17 mouse cellular contexts compared by ENCODE assay signal in the genomic region with DNA sequence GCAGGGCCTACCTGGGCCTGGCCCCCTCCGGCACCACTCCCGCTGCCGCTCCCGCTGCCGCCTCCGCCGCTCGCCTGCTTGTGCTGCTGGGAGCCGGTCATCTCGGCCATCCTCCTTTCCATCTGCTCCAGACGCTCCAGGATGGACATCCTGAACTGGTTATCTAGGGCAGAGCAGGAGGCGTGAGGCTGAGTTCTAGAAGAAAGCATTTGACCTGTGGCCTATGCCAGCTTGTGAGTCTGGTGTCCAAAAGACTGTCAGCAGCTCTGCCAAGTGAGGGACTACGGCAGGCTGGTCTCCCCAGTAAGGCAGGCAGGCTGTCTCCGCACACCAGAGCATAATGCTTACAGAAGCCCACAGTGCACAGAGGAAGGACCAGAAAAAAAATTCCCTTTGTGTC. TPM values are rescaled to one million over a fixed set of nuclear protein-coding genes. Genes with fewer than 3 reads are reported as not detected.
DNase-seq lines count a peak whose midpoint lies in the region; ATAC-seq and TF ChIP-seq lines count a peak whose summit lies in the region.
"Had no signal": no experiment of that assay in that cellular context is flagged by ENCODE, and none has a peak within 500 bp of the region (broad histone marks: within the 10 kb centered on the region; RNA-seq: fewer than 3 reads in every experiment).

No protein-coding gene starts in this region.

- no peak overlapping the region for H3K9ac ChIP-seq in forebrain, embryonic 12.5 days
- H3K9ac ChIP-seq in hindbrain, embryonic 16.5 days (ENCODE audit: low read depth, low read length) = no peak overlapping the region
- H3K9ac ChIP-seq in hindbrain, embryonic 14.5 days = no peak overlapping the region
- no peak overlapping the region; the same call in 1 of the 2 replicates for H3K9ac ChIP-seq in heart, postnatal 0 days (replicated peaks; ENCODE audit: low read depth, low read length)
- H3K9ac ChIP-seq: embryonic facial prominence, embryonic 15.5 days; neural tube, embryonic 12.5 days; stomach, embryonic 15.5 days had no signal

- no peak overlapping the region for H3K4me3 ChIP-seq in forebrain, embryonic 12.5 days (replicated peaks)
- no peak overlapping the region for H3K4me3 ChIP-seq in forebrain, embryonic 10.5 days
- H3K4me3 ChIP-seq in hindbrain, embryonic 16.5 days (ENCODE audit: low read length) = no peak overlapping the region
- H3K4me3 ChIP-seq in hindbrain, embryonic 14.5 days (replicated peaks; ENCODE audit: low read length) = no peak overlapping the region
- H3K4me3 ChIP-seq in heart, postnatal 0 days (ENCODE audit: low read depth, low read length) = no peak overlapping the region
- H3K4me3 ChIP-seq: embryonic facial prominence, embryonic 15.5 days; neural tube, embryonic 12.5 days; stomach, embryonic 15.5 days had no signal

- no peaks in the 10 kb centered on the region for H3K27me3 ChIP-seq in forebrain, embryonic 12.5 days
- H3K27me3 ChIP-seq in forebrain, embryonic 10.5 days (ENCODE audit: poor library complexity, severe bottlenecking) = no peaks in the 10 kb centered on the region
- H3K27me3 ChIP-seq in hindbrain, embryonic 16.5 days (replicated peaks; ENCODE audit: control insufficient read depth, insufficient read depth, low read length) = no peaks in the 10 kb centered on the region
- H3K27me3 ChIP-seq in hindbrain, embryonic 14.5 days (ENCODE audit: control insufficient read depth, insufficient read depth, low read length) = no peaks in the 10 kb centered on the region
- no peaks in the 10 kb centered on the region for H3K27me3 ChIP-seq in heart, postnatal 0 days (ENCODE audit: control insufficient read depth, insufficient read depth, low read length)
- H3K27me3 ChIP-seq: embryonic facial prominence, embryonic 15.5 days; neural tube, embryonic 12.5 days; stomach, embryonic 15.5 days had no signal

- DNase-seq in forebrain, embryonic 10.5 days (ENCODE audit: extremely low spot score, low spot score) = no peak
- DNase-seq in hindbrain, embryonic 14.5 days (ENCODE audit: low spot score) = no peak
- DNase-seq in cerebellum, adult 9-10 months = peak; percentile 93
- no peak for DNase-seq in heart, postnatal 0 days (ENCODE audit: low spot score)
- no peak for DNase-seq in urinary bladder, adult 18-20 months (ENCODE audit: low spot score in 2 of 2)
- DNase-seq: right cerebral cortex, postnatal 14 days had no signal

- H3K27ac ChIP-seq in forebrain, embryonic 12.5 days = peak overlapping the region; percentile 36; the same call in 1 of the 2 replicates
- no peak overlapping the region for H3K27ac ChIP-seq in forebrain, embryonic 10.5 days
- H3K27ac ChIP-seq in hindbrain, embryonic 16.5 days (ENCODE audit: low read depth, low read length) = peak overlapping the region; percentile 34
- H3K27ac ChIP-seq in hindbrain, embryonic 14.5 days = no peak overlapping the region
- peak overlapping the region; percentile 66 for H3K27ac ChIP-seq in heart, postnatal 0 days (ENCODE audit: low read depth)
- H3K27ac ChIP-seq: embryonic facial prominence, embryonic 15.5 days; neural tube, embryonic 12.5 days; stomach, embryonic 15.5 days had no signal

- TF ChIP-seq EP300 in heart, postnatal 0 days (IDR thresholded peaks at IDR 0.05; ENCODE audit: low read depth) = no peak

- H3K9me3 ChIP-seq in forebrain, embryonic 12.5 days = no peaks in the 10 kb centered on the region
- no peaks in the 10 kb centered on the region for H3K9me3 ChIP-seq in forebrain, embryonic 10.5 days
- H3K9me3 ChIP-seq in hindbrain, embryonic 16.5 days (ENCODE audit: control insufficient read depth, low read length) = no peaks in the 10 kb centered on the region
- H3K9me3 ChIP-seq in hindbrain, embryonic 14.5 days (ENCODE audit: control insufficient read depth, low read length) = no peaks in the 10 kb centered on the region
- H3K9me3 ChIP-seq in heart, postnatal 0 days (replicated peaks; ENCODE audit: control insufficient read depth, low read length) = no peaks in the 10 kb centered on the region
- H3K9me3 ChIP-seq: embryonic facial prominence, embryonic 15.5 days; neural tube, embryonic 12.5 days; stomach, embryonic 15.5 days had no signal

- no peak for ATAC-seq in forebrain, embryonic 12.5 days (ENCODE audit: low FRiP score)
- ATAC-seq in hindbrain, embryonic 16.5 days = no peak
- ATAC-seq in hindbrain, embryonic 14.5 days (ENCODE audit: low FRiP score) = no peak
- ATAC-seq in heart, postnatal 0 days (ENCODE audit: insufficient read depth, low read depth) = no peak
- no peak for ATAC-seq in CD4-positive, CD25-positive, alpha-beta regulatory T cell, adult 4 months
- ATAC-seq: intestine, postnatal 0 days; lung, postnatal 0 days had no signal

- peaks cover 12% of the 10 kb centered on the region for H3K4me1 ChIP-seq in forebrain, embryonic 12.5 days
- peaks cover 7% of the 10 kb centered on the region for H3K4me1 ChIP-seq in forebrain, embryonic 10.5 days
- peaks cover 5% of the 10 kb centered on the region for H3K4me1 ChIP-seq in hindbrain, embryonic 16.5 days (ENCODE audit: control insufficient read depth, insufficient read depth, low read depth, low read length)
- H3K4me1 ChIP-seq in hindbrain, embryonic 14.5 days (replicated peaks; ENCODE audit: control insufficient read depth, insufficient read depth, low read length) = no peaks in the 10 kb centered on the region
- peaks cover 28% of the 10 kb centered on the region for H3K4me1 ChIP-seq in heart, postnatal 0 days (ENCODE audit: control insufficient read depth, insufficient read depth)
- H3K4me1 ChIP-seq: embryonic facial prominence, embryonic 15.5 days; stomach, embryonic 15.5 days had no signal

- H3K4me2 ChIP-seq in forebrain, embryonic 12.5 days = no peak overlapping the region
- H3K4me2 ChIP-seq in hindbrain, embryonic 16.5 days (ENCODE audit: low read length) = no peak overlapping the region
- no peak overlapping the region for H3K4me2 ChIP-seq in hindbrain, embryonic 14.5 days (replicated peaks)
- no peak overlapping the region for H3K4me2 ChIP-seq in heart, postnatal 0 days (ENCODE audit: low read depth, low read length)
- H3K4me2 ChIP-seq: embryonic facial prominence, embryonic 15.5 days; midbrain, embryonic 11.5 days; neural tube, embryonic 12.5 days; stomach, embryonic 15.5 days had no signal

- peaks cover 49% of the 10 kb centered on the region for H3K36me3 ChIP-seq in forebrain, embryonic 12.5 days (replicated peaks)
- H3K36me3 ChIP-seq in forebrain, embryonic 10.5 days (replicated peaks) = peaks cover 59% of the 10 kb centered on the region
- peaks cover 30% of the 10 kb centered on the region for H3K36me3 ChIP-seq in hindbrain, embryonic 16.5 days (ENCODE audit: control insufficient read depth, insufficient read depth, low read length)
- H3K36me3 ChIP-seq in hindbrain, embryonic 14.5 days (replicated peaks; ENCODE audit: control insufficient read depth, insufficient read depth) = peaks cover 48% of the 10 kb centered on the region
- H3K36me3 ChIP-seq in heart, postnatal 0 days (replicated peaks; ENCODE audit: control insufficient read depth, insufficient read depth, low read length) = peaks cover 28% of the 10 kb centered on the region; the same call in 1 of the 2 replicates
- H3K36me3 ChIP-seq: stomach, embryonic 15.5 days had no signal

- WGBS in forebrain, embryonic 12.5 days = 92% methylated on average over 14 of the region's 14 CpGs
- 95% methylated on average over 14 of the region's 14 CpGs for WGBS in forebrain, embryonic 10.5 days
- WGBS in hindbrain, embryonic 16.5 days = 81% methylated on average over 14 of the region's 14 CpGs
- 88% methylated on average over 14 of the region's 14 CpGs for WGBS in hindbrain, embryonic 14.5 days
- 58% methylated on average over 14 of the region's 14 CpGs for WGBS in heart, postnatal 0 days

- TF ChIP-seq CTCF in heart, postnatal 0 days (IDR thresholded peaks at IDR 0.05; ENCODE audit: low read depth) = no peak

RNA-seq across cellular contexts. Expression of a gene that starts 0.6 kb away (rescaled TPM):
- 0.54 TPM in 1 of 2 replicates, not detected in the other for polyA plus RNA-seq in forebrain, embryonic 12.5 days (2016; fragmentation: Nextera tagmentation; extraction: Ambion mirVana)
- not detected in 2 replicates for polyA plus RNA-seq in forebrain, embryonic 10.5 days (2016; fragmentation: Nextera tagmentation; extraction: Ambion mirVana)
- polyA plus RNA-seq in hindbrain, embryonic 16.5 days (2015; fragmentation: Nextera tagmentation; extraction: Ambion mirVana) = not detected in 2 replicates
- 0.30 and 0.36 TPM in 2 replicates for polyA plus RNA-seq in hindbrain, embryonic 14.5 days (2014; fragmentation: Nextera tagmentation; extraction: Ambion mirVana)
- total RNA-seq in heart, postnatal 0 days (2014; rRNA removed; ENCODE audit: low replicate concordance) = not detected in 2 replicates
- 0.26 TPM in 1 of 2 replicates, not detected in the other for polyA plus RNA-seq in heart, postnatal 0 days (2015; fragmentation: Nextera tagmentation; extraction: Ambion mirVana)
- polyA plus RNA-seq in CD4-positive, CD25-positive, alpha-beta regulatory T cell, adult 4 months (2017; shearing (Covaris generic)) = not detected
- total RNA-seq: gastrocnemius, adult 8-10 months; liver, adult 2 months had no signal
- polyA plus RNA-seq: embryonic facial prominence, embryonic 15.5 days; intestine, postnatal 0 days; liver, adult 2 months; lung, postnatal 0 days; midbrain, embryonic 11.5 days; neural tube, embryonic 12.5 days; stomach, embryonic 15.5 days had no signal

RNA-seq across cellular contexts. Expression of a gene that starts 31.1 kb away (rescaled TPM):
- polyA plus RNA-seq in forebrain, embryonic 12.5 days (2016; fragmentation: Nextera tagmentation; extraction: Ambion mirVana) = 77.4 and 77.5 TPM in 2 replicates
- 123 and 124 TPM in 2 replicates for polyA plus RNA-seq in forebrain, embryonic 10.5 days (2016; fragmentation: Nextera tagmentation; extraction: Ambion mirVana)
- polyA plus RNA-seq in hindbrain, embryonic 16.5 days (2015; fragmentation: Nextera tagmentation; extraction: Ambion mirVana) = 54.6 and 55.7 TPM in 2 replicates
- polyA plus RNA-seq in hindbrain, embryonic 14.5 days (2014; fragmentation: Nextera tagmentation; extraction: Ambion mirVana) = 29.9 and 43.2 TPM in 2 replicates
- total RNA-seq in heart, postnatal 0 days (2014; rRNA removed; ENCODE audit: low replicate concordance) = 63.6 and 75.8 TPM in 2 replicates
- polyA plus RNA-seq in heart, postnatal 0 days (2015; fragmentation: Nextera tagmentation; extraction: Ambion mirVana) = 82.3 and 83.2 TPM in 2 replicates
- 10 to 100 TPM; 41.7 to 53.2 TPM for polyA plus RNA-seq in CD4-positive, CD25-positive, alpha-beta regulatory T cell, adult 4 months (2017; shearing (Covaris generic))

RNA-seq across cellular contexts. Expression of a gene that starts 44.4 kb away (rescaled TPM):
- 4.8 and 5.8 TPM in 2 replicates for polyA plus RNA-seq in forebrain, embryonic 12.5 days (2016; fragmentation: Nextera tagmentation; extraction: Ambion mirVana)
- polyA plus RNA-seq in forebrain, embryonic 10.5 days (2016; fragmentation: Nextera tagmentation; extraction: Ambion mirVana) = 6.1 and 6.5 TPM in 2 replicates
- polyA plus RNA-seq in hindbrain, embryonic 16.5 days (2015; fragmentation: Nextera tagmentation; extraction: Ambion mirVana) = 4.0 and 4.1 TPM in 2 replicates
- 3.9 and 5.1 TPM in 2 replicates for polyA plus RNA-seq in hindbrain, embryonic 14.5 days (2014; fragmentation: Nextera tagmentation; extraction: Ambion mirVana)
- 14.4 and 28.7 TPM in 2 replicates for total RNA-seq in heart, postnatal 0 days (2014; rRNA removed; ENCODE audit: low replicate concordance)
- 13.4 and 17.3 TPM in 2 replicates for polyA plus RNA-seq in heart, postnatal 0 days (2015; fragmentation: Nextera tagmentation; extraction: Ambion mirVana)
- polyA plus RNA-seq in CD4-positive, CD25-positive, alpha-beta regulatory T cell, adult 4 months (2017; shearing (Covaris generic)) = 1 to 10 TPM; 4.7 to 5.2 TPM

Comparison
In these comparisons a context has a peak if more than half of its experiments do, and no peak if none do; other contexts are left out.
1. H3K27ac ChIP-seq: peak in forebrain, embryonic 12.5 days (single experiment), hindbrain, embryonic 16.5 days (single experiment) and heart, postnatal 0 days (single experiment); none in forebrain, embryonic 10.5 days (single experiment) and hindbrain, embryonic 14.5 days (single experiment).